Mouse (Mus musculus): Measurements from ENCODE around the gene Plekhh3.

The Plekhh3 gene

GRCm38 (mm10) chr11:101120545-101121188 lies 50.5 kb downstream of the Plekhh3 start:
- no peak for DNase-seq (ENCODE audit: low spot score in 2 of 2)

DNA sequence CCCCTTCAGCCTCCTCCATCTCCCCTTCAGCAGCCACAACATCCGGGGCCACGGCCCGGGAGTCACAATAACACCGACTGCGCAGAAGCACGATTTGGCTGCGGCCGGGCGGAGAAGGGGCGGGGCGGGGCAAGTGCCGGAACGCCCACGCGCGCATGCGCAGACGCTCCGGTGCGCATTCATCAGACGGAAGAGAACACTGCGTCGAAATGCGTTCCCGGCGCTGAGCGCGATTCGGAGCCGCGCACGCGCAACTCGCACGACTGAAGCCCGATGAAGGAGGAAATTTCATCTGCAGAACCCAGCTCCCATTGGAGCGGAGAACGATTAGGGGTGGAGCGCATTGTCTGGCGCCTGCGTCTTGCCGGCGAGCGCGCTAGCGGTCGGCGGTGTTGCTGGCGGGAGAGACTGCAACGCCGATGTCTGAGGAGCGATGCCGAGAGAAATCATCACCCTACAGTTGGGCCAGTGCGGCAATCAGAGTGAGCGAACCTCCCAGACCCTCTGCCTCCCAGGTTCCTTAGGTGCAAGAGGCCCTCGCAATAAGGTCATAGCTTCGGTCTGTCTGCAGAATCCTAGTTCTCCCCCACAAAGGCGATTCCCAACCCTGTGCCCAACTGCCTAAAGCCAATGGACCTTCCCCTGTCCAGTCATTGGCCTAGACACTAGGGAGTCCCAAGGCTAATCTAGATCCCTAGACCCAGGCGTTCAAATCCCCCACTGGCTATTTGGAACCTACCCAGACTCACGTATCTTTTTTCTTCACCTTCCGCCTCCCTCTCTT lies 51.2 kb downstream of the Plekhh3 start, which contains the start of the genes Retreg3 and Tubg1:
Gene Retreg3, minus strand, starts transcription at position 133 of the 784 bp plus-strand sequence.
Gene Tubg1, plus strand, starts transcription at position 178 of the 784 bp plus-strand sequence.
- peak; percentile 98 for DNase-seq (ENCODE audit: low spot score in 2 of 2)

GRCm38 (mm10) chr11:101119131-101119760 lies 51.9 kb downstream of the Plekhh3 start:
- no peak for DNase-seq (ENCODE audit: low spot score in 2 of 2)

DNA sequence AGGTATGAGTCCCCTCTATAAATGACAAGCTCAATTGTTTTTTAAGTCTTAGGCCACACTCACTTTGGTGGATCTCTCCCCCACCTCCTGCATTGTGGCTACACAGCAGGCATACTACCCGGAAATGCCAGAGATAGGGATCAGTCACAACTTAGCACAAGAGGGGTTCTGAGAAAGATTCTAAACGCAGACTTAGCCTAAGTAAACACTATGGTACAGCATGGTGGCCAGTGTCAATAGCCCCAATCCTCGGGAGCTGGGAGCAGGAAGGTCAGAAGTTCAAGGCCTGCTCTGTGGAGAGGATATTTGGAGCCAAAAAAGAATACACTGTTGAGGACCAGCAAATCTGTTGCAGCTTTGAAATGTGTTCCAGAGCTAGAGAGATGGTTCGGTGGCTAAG lies 53.0 kb downstream of the Plekhh3 start:
- no peak for DNase-seq (ENCODE audit: low spot score in 2 of 2)

DNA sequence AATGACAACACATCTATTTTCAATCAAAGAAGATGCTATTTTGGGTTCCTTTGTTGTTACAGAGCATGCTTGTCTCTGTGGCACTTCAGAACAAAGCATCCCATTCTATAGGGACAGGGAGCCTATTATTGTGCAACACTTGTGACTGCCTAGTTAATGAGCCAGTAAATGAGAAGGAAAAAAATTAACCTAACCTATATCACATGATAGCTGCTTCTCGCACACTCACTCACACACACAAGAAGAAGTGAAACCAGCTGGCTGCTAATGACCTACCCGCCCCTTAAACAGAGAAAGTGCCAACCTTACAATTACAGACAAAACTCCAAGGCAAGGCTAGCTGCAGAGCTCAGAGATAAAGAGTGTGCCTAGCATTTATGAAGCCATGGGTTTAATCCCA lies 55.6 kb downstream of the Plekhh3 start:
- no peak for DNase-seq (ENCODE audit: low spot score in 2 of 2)
